Mouse (Mus musculus) lung, postnatal 0 days (tissue): ENCODE measurements around the gene Snx9.

Source experiments
- CTCF ChIP-seq: IDR thresholded peaks from 2 replicates; pipeline ENCODE4 v1.5.1; 2016; ENCODE audit warnings: antibody characterized with exemption, mild to moderate bottlenecking
- EP300 ChIP-seq: IDR thresholded peaks from 2 replicates; pipeline ENCODE4 v1.6.1; 2016; ENCODE audit warnings: antibody characterized with exemption, mild to moderate bottlenecking, control low read depth

GRCm38 (mm10) chr17:5863745-5864144 is 22.6 kb downstream of the Snx9 start:
- TF ChIP-seq CTCF (no peak), EP300 (no peak)
